Mouse (Mus musculus) left cerebral cortex, adult 11 months (tissue): Measurements from ENCODE around the gene Gm20431.

ENCODE experiments used
- DNase-seq: peaks from one replicate; pipeline ENCODE4 v3.0.0; 2022; ENCODE audit warnings: low spot score

The Gm20431 gene

DNA sequence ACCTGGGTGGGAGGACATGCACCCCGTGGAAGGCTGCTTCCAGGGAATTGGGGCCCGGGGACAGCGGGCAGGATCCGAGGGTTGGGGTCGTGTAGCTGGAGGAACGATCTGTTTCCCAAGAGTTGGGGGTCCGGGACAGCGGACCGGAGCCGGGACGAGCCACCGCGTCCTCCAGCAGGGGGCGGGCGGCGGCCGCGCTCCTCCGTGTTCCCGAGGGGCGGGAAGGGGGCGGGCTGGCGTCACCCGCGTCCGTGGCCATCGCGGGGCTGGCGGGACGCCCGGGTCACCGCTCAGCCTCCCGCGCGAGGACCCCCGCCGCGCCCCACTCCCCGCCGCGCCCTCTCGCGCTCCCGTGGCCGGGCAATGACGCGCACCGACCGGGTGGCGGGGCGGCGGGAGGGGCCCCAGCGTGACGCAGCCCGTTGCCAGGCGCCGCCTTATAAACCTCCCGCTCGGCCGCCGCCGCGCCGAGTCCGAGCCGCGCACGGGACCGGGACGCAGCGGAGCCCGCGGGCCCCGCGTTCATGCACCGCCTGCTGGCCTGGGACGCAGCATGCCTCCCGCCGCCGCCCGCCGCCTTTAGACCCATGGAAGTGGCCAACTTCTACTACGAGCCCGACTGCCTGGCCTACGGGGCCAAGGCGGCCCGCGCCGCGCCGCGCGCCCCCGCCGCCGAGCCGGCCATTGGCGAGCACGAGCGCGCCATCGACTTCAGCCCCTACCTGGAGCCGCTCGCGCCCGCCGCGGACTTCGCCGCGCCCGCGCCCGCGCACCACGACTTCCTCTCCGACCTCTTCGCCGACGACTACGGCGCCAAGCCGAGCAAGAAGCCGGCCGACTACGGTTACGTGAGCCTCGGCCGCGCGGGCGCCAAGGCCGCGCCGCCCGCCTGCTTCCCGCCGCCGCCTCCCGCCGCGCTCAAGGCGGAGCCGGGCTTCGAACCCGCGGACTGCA is 27.5 kb upstream of the Gm20431 start, which contains the start of gene Cebpb:
TSS of gene Cebpb (plus strand) at position 418 of the 954 bp plus-strand sequence.
- peak; percentile 58 for DNase-seq

DNA sequence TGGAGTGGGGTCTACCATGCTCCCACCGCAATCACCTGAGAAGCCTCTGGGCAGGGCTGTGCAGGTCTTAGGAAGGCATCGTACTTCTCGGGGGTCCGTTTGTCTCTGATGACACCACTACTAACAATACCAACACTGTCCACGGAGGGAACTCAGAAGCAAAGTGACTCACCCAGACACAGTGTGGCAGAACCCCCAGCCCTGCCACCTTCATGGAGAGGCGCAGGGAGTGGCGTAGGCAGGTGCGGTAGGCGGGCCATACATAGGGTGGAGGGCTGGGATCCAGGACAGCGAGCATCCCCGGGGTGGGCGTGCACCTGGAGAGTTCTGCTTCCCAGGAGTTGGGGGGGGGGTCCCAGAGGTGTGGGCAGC is 26.8 kb upstream of the Gm20431 start:
- DNase-seq = no peak

DNA sequence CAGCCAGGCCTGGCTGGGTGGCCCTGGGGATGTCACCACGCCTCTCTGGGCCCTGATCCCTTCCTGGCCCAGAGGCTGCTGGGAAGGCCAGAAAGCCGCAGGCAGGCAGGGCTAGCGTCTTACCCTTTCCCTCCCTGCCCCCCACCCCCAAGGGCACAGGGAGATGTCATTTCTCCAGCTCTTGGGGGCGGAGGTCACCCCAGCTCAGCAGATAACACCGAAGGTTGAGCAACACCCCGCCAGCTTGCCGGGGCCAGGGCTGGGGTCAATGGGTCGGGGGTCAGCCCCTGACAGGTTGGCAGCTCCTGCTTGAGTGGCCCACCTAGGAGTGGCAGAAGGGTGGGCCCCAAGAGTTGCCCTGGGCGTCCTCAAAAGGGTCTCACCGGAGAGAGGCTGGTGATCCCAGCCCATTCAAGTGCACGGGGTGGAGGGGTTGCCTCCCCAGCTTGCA is 26.4 kb upstream of the Gm20431 start:
- no peak for DNase-seq

DNA sequence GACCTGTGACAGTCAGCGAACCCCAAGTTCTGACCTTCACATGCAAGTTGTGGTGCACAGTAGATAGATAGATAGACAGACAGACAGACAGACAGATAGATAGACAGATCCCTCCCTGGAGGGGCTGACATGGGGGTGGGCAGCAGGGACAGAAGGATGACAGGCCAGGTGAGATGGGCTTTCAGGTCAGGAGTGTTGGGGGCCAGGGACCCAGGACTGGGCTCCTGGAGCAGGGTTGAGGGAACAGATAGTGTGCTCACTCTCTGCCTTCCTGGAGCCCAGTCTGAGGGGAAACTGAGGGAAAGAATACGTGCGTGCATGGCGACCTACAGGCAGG is 25.9 kb upstream of the Gm20431 start:
- no peak for DNase-seq

DNA sequence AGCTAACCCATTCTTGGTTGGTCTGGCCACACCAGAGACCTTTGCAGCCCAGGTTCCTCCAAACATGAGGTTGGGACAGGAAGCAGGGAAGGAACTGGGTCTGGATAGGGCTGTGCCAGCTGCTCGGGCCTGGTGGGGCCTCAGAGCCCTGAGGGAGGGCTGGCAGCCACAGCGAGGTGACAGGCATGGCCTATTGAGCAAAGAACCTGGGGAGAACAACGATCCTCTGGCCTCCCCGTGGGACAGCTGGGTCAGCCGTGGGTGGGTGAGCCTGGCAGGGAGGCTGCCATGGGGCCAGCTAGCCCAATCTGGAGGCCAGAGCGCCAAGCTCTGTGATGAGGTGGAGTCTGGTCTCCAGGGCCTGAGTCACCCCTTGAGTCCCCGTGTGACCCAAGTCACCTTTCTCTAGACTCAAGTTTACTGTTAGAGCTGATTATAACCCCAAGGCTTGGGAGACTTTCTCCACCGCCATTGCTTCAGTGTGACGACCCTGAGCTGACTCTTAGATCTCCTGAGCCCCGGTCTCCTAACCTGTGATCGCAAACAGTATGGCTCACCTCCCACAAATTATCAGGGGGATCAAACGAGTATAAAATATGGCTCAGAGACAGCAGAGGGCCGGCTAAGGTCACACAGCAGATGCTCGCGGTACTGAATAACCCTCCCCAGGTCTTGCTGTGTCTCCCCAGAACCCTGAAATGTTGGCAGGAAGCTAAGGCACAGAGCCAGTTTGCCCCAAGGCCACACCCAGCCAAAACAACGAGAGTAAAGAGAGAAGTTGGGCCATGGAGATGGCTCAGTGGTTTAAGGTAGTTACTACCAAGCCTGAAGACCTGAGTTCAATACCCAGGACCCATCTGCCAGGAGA is 25.3 kb upstream of the Gm20431 start:
- DNase-seq = no peak

DNA sequence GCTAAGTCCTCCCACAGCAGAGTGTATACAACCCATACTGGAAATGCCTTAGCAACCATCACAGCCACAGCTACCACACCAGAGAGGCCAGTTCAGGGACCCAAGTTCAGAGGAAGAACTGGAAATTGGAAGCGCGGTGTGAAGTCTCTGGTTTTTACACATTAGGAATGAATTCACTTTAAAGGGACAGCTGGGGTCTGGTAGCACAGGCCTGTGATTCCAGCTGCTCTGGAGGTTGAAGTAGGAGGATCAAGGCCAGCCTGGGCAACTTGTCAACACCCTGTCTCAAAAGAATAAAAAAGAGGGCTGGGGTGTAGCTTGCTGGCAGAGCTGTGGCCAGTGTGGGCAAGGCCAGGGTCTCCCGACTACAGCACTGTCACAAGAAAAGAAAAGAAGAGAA is 24.6 kb upstream of the Gm20431 start:
- DNase-seq = no peak

DNA sequence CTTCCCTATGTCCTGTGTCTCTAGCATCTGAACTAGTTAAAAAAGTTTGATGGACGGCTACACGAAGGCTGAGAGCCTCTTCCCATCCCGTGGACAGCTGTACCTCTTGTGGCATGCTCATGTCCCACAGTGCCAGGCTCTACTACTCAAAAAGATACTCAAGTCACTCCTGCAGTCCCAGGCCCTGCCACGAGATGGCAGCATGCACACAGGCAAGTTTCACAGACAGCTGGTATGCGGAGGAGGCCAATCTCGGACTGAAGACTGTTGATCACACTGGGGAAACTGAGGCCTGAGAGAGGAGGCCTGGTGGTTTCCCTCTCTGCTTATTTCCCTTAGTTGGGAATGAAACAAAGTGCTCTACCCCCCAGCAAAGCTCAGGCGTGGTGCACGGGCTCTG is 23.8 kb upstream of the Gm20431 start:
- peak; percentile 92 for DNase-seq

DNA sequence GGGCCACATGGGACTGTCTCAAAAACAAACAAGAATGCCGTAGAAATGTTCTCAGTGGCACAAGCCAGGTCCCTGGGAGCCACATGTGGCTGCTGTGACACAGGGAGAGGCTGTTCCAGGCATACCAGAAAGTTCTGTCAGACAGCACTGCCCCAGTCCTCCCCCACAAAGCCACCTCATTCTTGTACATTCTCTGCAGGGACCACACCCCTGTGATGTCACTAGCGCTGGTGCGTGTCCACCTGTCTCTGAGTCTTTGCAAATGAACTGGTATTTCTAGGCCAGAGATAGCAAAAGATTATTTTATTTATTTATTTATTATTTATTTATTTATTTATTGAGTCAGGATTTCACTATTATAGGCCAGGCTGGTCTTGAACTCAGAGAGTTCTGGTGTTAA is 22.4 kb upstream of the Gm20431 start:
- DNase-seq = no peak

DNA sequence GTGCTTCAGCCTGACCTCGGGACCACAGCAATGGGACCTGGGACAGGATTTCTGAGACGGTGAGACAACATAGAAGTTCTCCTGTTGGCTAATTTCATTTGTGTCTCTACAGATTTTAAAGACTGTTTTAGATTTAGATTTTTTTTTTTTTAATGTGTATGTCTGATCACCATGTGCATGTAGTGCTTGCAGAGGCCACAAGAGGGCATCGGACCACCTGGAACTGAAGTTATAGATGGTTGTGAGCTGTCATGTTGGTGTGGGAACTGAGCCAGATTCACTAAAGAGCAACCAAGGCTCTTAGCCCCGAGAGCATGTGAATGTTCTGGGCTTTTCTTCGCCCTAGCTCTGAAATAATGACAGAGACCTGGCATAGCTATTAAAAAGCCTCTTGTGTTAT is 19.4 kb upstream of the Gm20431 start:
- DNase-seq = no peak

DNA sequence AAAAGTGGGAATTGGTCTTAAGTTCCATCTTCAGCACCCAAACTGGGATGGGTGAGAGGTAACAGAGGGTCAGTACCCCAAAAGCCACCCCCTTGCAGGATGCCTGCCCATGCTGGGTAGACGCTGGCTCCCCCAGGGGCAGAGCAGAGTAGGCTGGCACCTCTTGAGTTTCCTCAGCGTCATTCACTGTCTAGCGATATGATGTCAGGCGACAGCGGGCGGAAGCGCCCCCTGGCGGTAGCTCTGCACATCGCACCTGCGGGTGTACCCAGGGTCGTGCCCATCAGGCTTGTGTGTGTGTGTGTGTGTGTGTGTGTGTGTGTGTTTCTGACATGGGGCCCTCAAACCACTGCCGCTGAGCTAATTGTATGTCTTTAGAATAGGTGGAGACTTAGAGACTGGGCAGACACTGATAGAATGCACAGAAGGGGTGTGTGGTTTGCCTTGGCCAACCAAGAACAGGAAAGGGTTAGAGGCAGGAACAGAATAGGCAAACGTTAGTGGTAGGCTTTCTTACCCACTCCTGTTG is 18.7 kb upstream of the Gm20431 start:
- no peak for DNase-seq

DNA sequence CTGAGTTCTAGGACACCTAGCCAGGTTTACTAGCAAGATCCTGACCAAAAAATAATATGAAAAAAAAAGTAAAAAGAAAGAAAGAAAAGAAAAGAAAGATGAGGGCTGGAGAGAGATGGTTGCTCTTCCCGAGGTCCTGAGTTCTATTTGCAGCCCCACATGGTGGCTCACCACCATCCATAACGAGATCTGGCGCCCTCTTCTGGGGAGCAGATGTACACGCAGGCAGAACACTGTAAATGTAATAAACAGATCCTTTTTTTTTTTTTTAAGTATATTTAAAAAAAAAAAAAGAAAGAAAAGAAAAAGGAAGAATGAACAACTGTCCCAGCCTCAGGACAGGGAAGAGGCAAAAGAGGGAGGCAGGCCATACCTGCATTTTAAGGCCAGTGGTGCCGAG is 17.3 kb upstream of the Gm20431 start:
- no peak for DNase-seq

DNA sequence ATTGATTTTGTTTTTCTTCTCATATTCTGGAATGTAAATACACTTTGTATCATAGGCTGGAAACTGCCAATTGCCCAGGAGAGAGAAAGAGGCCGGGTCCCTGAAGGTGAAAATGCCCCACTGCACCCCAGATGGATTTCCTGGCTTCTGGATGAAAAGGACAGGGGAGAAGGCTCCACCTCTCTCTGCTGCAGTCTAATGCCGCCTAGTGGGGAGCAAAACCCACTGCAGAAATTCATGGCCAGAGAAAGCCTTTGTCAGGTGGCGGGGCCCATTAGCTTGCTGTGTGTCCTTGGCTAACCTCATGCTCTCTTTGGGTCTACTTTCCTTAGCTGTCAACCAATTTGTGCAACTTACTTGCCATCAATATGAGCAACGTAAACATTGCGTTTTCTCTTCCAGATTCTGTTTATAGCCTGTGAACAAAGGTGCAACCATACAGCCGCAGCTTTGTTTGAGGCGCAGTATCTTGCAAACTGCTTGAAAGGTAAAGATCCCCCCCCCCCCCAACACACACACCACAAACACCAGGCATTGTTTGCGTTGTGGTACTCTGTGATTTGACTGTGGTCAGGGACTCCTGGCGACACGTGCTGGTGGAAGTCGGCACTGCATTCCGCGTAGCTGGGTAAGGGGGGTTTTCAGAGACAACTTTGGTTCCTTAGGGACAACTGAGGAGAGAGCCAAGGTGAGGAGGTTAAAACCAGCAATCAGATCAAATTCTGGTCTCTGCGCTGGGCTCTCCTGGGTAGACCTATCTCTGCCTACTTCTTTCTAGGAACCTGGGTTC is 14.0 kb upstream of the Gm20431 start:
- DNase-seq = no peak

DNA sequence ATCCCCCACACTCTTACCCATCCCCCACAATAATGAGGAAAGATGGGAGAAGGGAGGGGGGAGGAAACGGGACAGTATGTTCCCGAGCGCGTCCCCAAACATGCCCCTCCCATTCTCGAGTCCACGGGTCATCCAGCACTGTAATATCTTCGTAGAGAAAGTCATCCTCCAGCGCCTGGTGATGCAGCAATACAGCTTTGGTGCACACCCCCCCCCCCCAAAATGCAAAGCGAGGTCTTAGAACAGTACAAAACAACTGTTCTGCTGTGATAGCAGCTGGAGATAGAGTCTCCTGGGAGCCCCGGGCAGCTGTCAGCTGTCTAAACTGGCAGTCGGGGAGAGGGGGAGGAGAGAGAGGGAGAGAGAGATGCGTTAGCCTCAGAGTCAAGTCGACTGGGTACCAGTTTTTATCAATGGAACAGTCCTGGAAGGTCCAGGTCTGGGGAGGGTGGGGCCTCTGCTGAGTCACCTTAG is 11.0 kb upstream of the Gm20431 start:
- no peak for DNase-seq

DNA sequence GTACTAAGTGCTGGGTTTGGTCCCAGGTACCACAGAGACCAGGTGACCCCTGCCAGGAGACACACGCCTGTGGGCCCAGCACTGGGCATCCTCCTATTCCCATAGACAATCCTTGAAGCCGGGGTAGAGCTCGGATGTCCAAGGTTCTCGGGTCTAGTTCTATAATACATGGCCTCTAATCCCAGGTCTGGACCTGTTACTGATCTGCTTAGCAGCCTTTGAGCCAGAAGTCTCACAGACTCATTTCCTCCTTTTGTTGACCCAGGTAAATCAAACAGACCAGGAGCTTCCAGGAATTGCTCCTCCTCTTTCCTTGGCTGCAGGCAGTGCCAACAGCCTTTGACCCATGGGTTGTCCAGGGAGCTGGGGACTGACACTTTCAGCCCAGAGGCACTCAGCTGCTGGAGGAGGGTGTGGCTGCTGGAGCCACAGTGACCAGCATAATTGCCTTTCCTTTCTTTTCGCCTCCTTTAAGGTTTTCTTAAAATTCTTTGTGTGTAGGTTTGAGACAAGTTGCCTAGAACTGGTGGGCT is 9.9 kb upstream of the Gm20431 start:
- DNase-seq = no peak

DNA sequence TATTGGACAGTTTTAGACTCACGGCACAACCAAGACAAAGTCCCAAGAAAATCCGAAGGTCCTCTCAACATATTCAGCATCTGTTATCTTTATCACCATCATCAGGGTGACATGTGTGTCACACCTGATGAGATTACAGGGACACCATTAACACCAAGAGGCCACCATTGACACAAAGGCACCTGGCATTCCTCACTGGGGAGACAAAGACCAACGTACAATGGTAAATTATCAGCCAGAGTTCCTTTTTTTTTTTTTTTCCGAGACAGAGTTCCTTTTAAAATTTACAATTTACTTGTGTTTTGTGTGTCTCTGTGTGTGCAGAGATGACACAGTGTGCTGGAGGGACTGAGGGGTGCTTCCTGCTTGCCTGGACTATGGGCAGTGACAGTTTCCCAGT is 8.1 kb upstream of the Gm20431 start:
- no peak for DNase-seq

DNA sequence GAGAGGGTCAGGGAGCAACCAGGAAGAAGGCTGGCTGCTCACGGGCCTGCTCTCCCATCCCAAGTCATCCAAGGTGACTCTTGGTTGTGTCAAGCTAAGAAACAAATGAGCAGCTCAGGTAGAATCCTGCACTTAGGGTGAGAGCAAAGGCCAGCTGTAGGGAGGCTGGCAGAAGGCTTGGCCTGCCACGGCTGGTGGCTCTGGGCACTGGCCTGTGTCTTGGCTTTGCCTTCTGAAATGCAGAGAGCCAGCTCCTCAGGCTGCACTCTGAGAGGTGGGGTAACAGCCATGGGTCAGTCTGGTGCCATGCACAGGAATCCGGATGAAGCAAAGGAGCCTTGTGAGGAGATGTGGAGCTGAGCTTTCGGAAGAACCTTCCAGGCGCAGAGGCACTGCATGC is 7.1 kb upstream of the Gm20431 start:
- DNase-seq = no peak

DNA sequence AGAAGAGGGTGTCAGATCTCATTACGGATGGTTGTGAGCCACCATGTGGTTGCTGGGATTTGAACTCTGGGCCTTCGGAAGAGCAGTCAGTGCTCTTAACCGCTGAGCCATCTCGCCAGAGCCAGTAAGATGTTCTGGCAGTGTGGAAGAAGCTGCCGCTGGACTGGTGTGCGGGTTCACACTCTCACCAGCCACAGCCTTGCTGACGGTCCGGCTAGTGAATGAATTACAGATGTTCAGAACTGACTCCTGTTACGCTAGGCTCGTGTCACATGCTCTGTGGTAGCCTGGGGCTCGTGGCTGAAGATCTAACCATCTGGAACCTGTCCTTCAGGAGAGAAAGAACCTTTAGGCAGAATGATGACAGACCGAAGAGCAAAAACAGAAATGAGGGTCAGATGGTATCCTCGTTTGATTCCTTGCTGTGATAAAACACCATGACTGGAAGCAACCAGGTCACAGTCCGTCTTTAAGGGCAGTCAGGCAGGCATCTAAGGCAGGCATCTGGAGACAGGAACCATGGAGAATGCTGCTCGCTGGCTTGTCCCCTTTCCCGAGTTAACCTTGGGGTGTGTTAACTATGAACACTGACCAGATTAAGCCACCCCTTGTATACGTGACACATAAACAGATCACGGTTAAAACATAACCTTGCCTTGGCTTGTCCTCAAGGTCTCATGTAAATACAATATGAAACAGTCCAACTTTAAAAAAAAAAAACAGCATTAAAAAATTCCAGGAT is 4.8 kb upstream of the Gm20431 start:
- no peak for DNase-seq

DNA sequence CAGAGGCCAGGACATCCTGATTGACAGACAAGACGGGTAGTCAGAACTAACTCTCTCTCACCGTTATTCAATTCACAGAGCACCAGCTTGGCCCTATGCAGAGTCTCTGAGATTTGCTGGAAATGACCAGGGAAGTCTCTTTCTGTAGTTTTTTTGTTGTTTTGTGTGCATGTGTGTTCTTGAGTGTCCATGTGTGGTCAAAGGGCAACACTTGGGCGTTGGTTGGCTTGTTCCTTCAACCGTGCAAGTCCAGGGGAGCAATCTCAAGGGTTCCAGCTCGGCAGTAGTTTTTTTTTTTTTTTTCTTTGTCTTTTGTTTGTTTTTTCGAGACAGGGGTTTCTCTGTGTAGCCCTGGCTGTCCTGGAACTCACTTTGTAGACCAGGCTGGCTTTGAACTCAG is 1.4 kb upstream of the Gm20431 start:
- DNase-seq = no peak

DNA sequence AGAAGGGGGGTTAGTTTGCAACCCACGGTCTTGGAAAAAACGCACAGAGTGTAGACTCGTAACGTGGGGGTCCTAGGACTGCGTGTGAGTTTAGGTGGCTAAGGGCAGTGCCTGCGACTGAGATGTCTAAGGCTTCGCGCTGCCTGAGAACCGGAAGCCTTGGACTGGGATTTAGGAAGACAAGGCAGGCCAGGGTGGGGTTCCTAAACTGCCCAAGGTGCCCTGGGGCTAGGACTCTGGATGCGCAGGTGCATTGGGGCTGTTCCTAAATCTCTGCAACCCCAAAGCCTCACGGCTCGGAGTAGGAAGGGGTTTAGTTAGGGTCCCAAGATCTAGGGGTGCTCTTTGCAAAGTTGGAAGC is 705 bp downstream of the Gm20431 start:
- DNase-seq = no peak

DNA sequence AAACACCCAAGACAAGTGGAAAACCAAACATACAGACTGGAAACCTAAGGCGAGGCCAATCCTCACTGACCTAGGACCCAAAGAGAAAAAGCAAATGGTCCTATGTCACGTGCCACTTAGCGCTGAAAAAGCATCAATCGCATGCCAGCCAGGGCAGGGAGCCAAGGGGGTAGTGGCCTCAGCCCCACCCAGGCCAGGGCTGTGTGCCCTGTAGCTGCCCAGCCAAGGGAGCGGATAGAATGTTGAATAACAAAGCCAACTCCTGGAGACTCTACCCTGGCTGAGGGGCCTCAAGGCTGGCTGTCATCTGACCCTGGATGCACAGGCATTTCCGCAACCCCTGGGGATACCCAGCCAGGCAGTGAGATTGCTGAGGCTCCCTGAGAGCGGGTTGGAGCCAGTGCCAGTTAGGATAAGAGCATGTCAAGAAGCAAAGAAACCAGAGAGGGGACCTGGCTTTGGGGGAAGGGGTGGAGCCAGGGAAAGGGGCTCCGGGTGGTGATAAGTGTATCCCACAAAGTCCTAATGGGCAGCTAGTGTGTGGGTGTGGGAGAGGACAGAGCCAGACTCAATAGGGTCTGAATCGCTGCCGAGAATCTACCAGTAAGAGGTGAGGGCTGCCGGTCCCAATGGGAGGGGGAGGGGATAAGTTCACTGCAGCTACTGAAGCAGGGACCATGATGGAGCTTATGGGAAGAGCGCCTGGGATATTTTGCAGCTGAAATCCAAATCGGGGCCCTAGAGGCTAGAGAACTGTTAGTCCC is 1.3 kb downstream of the Gm20431 start:
- DNase-seq = no peak
